Mouse (Mus musculus) stomach, postnatal 0 days (tissue): ENCODE measurements at regions not wholly inside any gene's neighbourhood (a gene's known extent, or its start where the extent isn't known, plus 50 kb on each side); places are given as distances from the start of the nearest gene placed in this dataset.

Source experiments
- CTCF ChIP-seq: IDR thresholded peaks from 2 replicates; pipeline ENCODE4 v1.5.1; 2016; ENCODE audit warnings: antibody characterized with exemption, low read depth, mild to moderate bottlenecking, moderate library complexity
- EP300 ChIP-seq: optimal IDR thresholded peaks from 2 replicates; pipeline ENCODE3; 2016; ENCODE audit warnings: antibody characterized with exemption

DNA sequence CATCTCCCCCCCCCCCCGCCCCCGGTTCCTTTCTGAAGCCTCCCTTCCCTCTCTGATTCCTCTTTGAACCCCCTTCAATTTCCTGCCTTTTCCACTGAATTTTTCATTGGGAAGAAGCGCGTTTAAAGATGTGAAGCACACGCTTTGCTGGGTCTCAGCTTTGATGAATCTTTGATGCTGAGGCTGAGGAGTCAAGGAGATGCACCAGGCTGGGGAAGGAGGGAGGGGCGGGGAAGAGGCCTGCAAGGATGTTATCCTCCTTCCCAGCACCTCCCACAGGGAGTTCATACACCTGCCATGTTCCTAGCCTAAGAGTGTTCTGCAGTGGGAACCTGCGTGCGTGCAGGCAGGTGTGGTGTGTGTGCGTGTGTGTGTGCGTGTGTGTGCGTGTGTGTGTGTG lies 205.9 kb downstream of the Uaca start:
- TF ChIP-seq CTCF (no peak), EP300 (no peak)
